Mouse (Mus musculus) adrenal gland, adult 8-10 months (tissue): ENCODE data around the gene Thegl. TPM values are rescaled to one million over a fixed set of nuclear protein-coding genes. Genes with fewer than 3 reads are reported as not detected.
"Not testable (repeated sequence)": the region's sequence is repeated elsewhere in the genome, so short reads cannot be mapped to it uniquely, and the experiment has no call there.

Experiments
- DNase-seq: peaks from one replicate; pipeline ENCODE4 v3.0.0; 2022
- total RNA-seq, 4 experiments: library from RNA; stranded (reverse); gene quantifications; 2 replicates each; pipeline ENCODE4 v1.2.4; 2022

Gene Thegl
- total RNA-seq, 4 experiments from 2014 or later, result 0.23 to 0.24 TPM; not detected in 2

DNA sequence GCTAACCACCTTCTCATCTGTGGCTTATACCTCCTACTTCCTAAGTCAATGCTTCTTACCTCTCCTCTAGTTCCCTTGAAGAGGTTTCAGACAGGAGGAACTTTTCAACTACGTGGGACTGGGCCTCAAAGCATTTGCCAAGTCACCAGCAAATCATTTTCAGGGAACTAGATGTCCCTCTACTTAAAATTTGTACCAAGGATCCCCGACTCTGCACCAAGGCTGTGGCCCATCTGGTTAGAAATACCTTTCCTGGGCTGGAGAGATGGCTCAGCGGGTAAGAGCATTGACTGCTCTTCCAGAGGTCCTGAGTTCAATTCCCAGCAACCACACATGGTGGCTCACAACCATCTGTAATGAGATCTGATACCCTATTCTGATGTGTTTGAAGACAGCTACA lies 80.4 kb downstream of the Thegl start:
- DNase-seq, result not testable (repeated sequence)

- no peak for DNase-seq
These were observed 81.9 kb downstream of the Thegl start for GRCm38 (mm10) chr5:77097686-77098085.

DNA sequence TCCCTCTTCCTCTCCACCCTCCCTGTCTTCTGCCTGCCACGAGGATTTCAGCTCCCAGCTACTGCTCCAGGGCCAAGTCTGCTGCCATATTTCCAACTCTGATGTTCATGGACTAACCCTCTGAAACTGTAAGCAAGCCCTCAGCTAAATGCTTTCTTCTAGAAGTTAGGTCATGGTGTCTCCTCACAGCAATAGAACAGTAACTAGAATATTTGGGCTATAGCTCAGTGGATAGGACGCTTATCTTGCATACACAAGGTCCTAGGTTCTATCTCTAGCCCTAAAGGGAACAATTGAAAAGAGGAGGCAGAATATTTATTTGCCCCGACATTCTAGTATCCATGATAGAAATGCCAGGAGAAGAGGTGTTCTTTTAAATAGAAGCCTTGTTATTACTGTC lies 83.1 kb downstream of the Thegl start:
- DNase-seq, result no peak

- no peak for DNase-seq
These were observed 83.6 kb downstream of the Thegl start for GRCm38 (mm10) chr5:77099317-77099996.

DNA sequence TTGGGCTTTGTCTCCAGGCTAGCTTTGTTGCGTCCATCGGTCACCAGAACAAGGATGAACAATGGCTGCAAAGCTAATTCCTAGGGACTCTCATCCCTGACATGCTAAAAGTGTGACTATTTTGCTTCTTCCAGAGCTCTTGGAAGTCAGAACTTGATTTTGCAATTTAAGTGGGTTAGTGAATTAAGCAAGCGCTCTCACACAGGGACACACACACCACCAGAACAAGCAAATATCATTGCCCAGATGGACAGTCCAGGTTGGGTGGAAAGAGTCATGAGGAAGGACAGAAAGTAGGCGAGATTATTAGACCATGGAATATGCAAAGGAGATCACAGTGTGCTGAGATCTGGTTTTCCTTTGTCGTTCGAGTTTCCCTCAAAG lies 84.2 kb downstream of the Thegl start:
- no peak for DNase-seq

- no peak for DNase-seq
These were observed 84.9 kb downstream of the Thegl start for GRCm38 (mm10) chr5:77100691-77101090.

- DNase-seq, result no peak
These were observed 86.9 kb downstream of the Thegl start for GRCm38 (mm10) chr5:77102522-77103365.

GRCm38 (mm10) chr5:77107146-77107822 lies 91.5 kb downstream of the Thegl start:
- no peak for DNase-seq

- DNase-seq, result no peak
These were observed 93.0 kb downstream of the Thegl start for GRCm38 (mm10) chr5:77108806-77109205.

DNA sequence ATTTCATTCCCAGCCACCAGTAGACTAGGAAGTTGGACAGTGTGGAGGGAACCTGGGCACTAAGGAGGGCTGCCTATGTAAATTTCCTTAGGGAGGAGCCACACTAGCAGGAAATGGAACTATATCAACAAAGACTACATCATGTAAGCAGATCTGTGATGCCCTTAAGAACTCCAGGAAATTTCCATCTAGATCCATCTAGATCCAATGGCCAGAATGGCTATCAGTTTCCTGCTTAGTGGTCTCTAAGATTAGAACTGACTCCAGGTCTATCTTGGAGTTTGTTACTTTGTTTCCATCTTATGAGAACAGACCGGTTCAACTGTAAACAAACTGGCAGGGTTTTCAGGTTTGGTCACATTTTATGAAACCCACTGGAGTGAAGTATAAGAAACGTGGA lies 94.0 kb downstream of the Thegl start:
- DNase-seq, result no peak

Other genes with a start within 250 kb of the Thegl start
- 10 to 100 TPM; 14.7 to 28.9 (median 21.4) TPM for gene Aasdh, start 110.5 kb upstream of the Thegl start, total RNA-seq
- 100 to 1,000 TPM; 160 to 214 (median 189) TPM for gene Paics, start 64.7 kb upstream of the Thegl start, total RNA-seq
- gene Ppat, start 64.4 kb upstream of the Thegl start, total RNA-seq, result 10 to 100 TPM; 15.8 to 26.3 (median 19.0) TPM
- 100 to 1,000 TPM; 124 to 171 (median 156) TPM for gene Srp72, start 41.3 kb upstream of the Thegl start, total RNA-seq
- gene Arl9, start 12.0 kb upstream of the Thegl start, total RNA-seq, result not detected
- 1 to 10 TPM; 1.5 to 4.1 (median 2.1) TPM for gene Hopx, start 99.1 kb downstream of the Thegl start, total RNA-seq
- gene Spink2, start 195.4 kb downstream of the Thegl start, total RNA-seq, result not detected
- 10 to 100 TPM; 24.0 to 31.9 (median 26.4) TPM for gene Rest, start 249.5 kb downstream of the Thegl start, total RNA-seq